Mouse (Mus musculus): Measurements from ENCODE around the gene Rhod. TPM values are rescaled to one million over a fixed set of nuclear protein-coding genes. Genes with fewer than 3 reads are reported as not detected.
A peak's percentile ranks its signal among the peaks of the same experiment; 100 is the strongest.

Rhod gene
- polyA plus RNA-seq, 1 experiment from 2014 or later, result 4.2 TPM

GRCm38 (mm10) chr19:4446661-4447420 is 7.6 kb upstream of the Rhod start:
- no peak overlapping the region for H3K4me3 ChIP-seq (replicated peaks)
- H3K27me3 ChIP-seq, result no peaks in the 10 kb centered on the region
- no peak overlapping the region for H3K4me2 ChIP-seq (replicated peaks)
- H3K36me3 ChIP-seq, result no peaks in the 10 kb centered on the region
- no peaks in the 10 kb centered on the region for H3K9me3 ChIP-seq
- WGBS, result 86% methylated on average over 8 of the region's 8 CpGs
- ATAC-seq, result no peak
- H3K9ac ChIP-seq (replicated peaks), result no peak overlapping the region
- no peak overlapping the region for H3K27ac ChIP-seq
- peaks cover 7% of the 10 kb centered on the region; the same call in 1 of the 2 replicates for H3K4me1 ChIP-seq (replicated peaks)

GRCm38 (mm10) chr19:4442408-4442807 is 3.2 kb upstream of the Rhod start:
- ATAC-seq, result no peak
- 8% methylated on average over 3 of the region's 3 CpGs for WGBS

GRCm38 (mm10) chr19:4441621-4442161 is 2.5 kb upstream of the Rhod start:
- Histone ChIP-seq H3K4me1 (replicated peaks) (peaks cover 26% of the 10 kb centered on the region), H3K9ac (replicated peaks) (no peak overlapping the region), H3K4me2 (replicated peaks) (no peak overlapping the region), H3K36me3 (no peaks in the 10 kb centered on the region), H3K27ac (no peak overlapping the region), H3K9me3 (no peaks in the 10 kb centered on the region), H3K4me3 (replicated peaks) (no peak overlapping the region), H3K27me3 (peaks cover 34% of the 10 kb centered on the region)
- 42% methylated on average over 10 of the region's 10 CpGs for WGBS
- no peak for ATAC-seq

More at GRCm38 (mm10) chr19:4442408-4442807, 3.2 kb upstream of the Rhod start:
- Histone ChIP-seq H3K9ac (replicated peaks) (no peak overlapping the region), H3K4me1 (replicated peaks) (peaks cover 26% of the 10 kb centered on the region), H3K27me3 (peaks cover 34% of the 10 kb centered on the region), H3K36me3 (no peaks in the 10 kb centered on the region), H3K4me2 (replicated peaks) (no peak overlapping the region), H3K9me3 (no peaks in the 10 kb centered on the region), H3K27ac (no peak overlapping the region), H3K4me3 (replicated peaks) (no peak overlapping the region)

- Histone ChIP-seq H3K27me3 (peaks cover 34% of the 10 kb centered on the region), H3K36me3 (no peaks in the 10 kb centered on the region), H3K9ac (replicated peaks) (no peak overlapping the region), H3K4me1 (replicated peaks) (peaks cover 26% of the 10 kb centered on the region), H3K4me3 (replicated peaks) (no peak overlapping the region), H3K27ac (no peak overlapping the region), H3K9me3 (no peaks in the 10 kb centered on the region), H3K4me2 (replicated peaks) (no peak overlapping the region)
- no peak for ATAC-seq
- WGBS, result 28% methylated on average over 6 of the region's 6 CpGs
Observed at GRCm38 (mm10) chr19:4441090-4441591, 1.9 kb upstream of the Rhod start.

GRCm38 (mm10) chr19:4440222-4440621 is 990 bp upstream of the Rhod start:
- H3K4me3 ChIP-seq (replicated peaks), result no peak overlapping the region
- peak overlapping the region; percentile 74; the same call in 1 of the 2 replicates for H3K4me2 ChIP-seq (replicated peaks)
- no peak overlapping the region for H3K27ac ChIP-seq
- H3K9me3 ChIP-seq, result no peaks in the 10 kb centered on the region
- peaks cover 34% of the 10 kb centered on the region for H3K27me3 ChIP-seq
- peaks cover 26% of the 10 kb centered on the region for H3K4me1 ChIP-seq (replicated peaks)
- no peaks in the 10 kb centered on the region for H3K36me3 ChIP-seq
- no peak overlapping the region for H3K9ac ChIP-seq (replicated peaks)
- ATAC-seq, result no peak
- WGBS, result 8% methylated on average over 8 of the region's 8 CpGs

- Histone ChIP-seq H3K9me3 (no peaks in the 10 kb centered on the region), H3K4me1 (replicated peaks) (peaks cover 26% of the 10 kb centered on the region), H3K4me3 (replicated peaks) (peak overlapping the region; percentile 44), H3K9ac (replicated peaks) (peak overlapping the region; percentile 64), H3K27ac (no peak overlapping the region), H3K4me2 (replicated peaks) (peak overlapping the region; percentile 74), H3K36me3 (no peaks in the 10 kb centered on the region), H3K27me3 (peaks cover 34% of the 10 kb centered on the region)
- 0 out of 2 replicates have a peak, but pooled peaks have one; percentile 10 for ATAC-seq
- 9% methylated on average over 8 of the region's 8 CpGs for WGBS
Observed at GRCm38 (mm10) chr19:4438791-4439160, 456 bp downstream of the Rhod start.

- H3K36me3 ChIP-seq, result no peaks in the 10 kb centered on the region
- H3K4me3 ChIP-seq (replicated peaks), result no peak overlapping the region
- no peaks in the 10 kb centered on the region for H3K9me3 ChIP-seq
- H3K27me3 ChIP-seq, result peaks cover 34% of the 10 kb centered on the region
- no peak for ATAC-seq
- no peak overlapping the region for H3K9ac ChIP-seq (replicated peaks)
- H3K4me1 ChIP-seq (replicated peaks), result peaks cover 26% of the 10 kb centered on the region
- H3K4me2 ChIP-seq (replicated peaks), result no peak overlapping the region
- WGBS, result 73% methylated on average over 6 of the region's 6 CpGs
- no peak overlapping the region for H3K27ac ChIP-seq
Observed at GRCm38 (mm10) chr19:4437886-4438285, 1.3 kb downstream of the Rhod start.

GRCm38 (mm10) chr19:4436254-4436653 is 3.0 kb downstream of the Rhod start:
- Histone ChIP-seq H3K4me1 (replicated peaks) (peaks cover 17% of the 10 kb centered on the region), H3K9ac (replicated peaks) (no peak overlapping the region), H3K36me3 (no peaks in the 10 kb centered on the region), H3K4me2 (replicated peaks) (no peak overlapping the region), H3K9me3 (no peaks in the 10 kb centered on the region), H3K27ac (no peak overlapping the region), H3K27me3 (peaks cover 34% of the 10 kb centered on the region), H3K4me3 (replicated peaks) (no peak overlapping the region)
- ATAC-seq, result no peak
- WGBS, result 93% methylated on average over 3 of the region's 3 CpGs

- no peak overlapping the region for H3K4me3 ChIP-seq (replicated peaks)
- 100% methylated on average over 1 of the region's 1 CpGs for WGBS
- H3K27ac ChIP-seq, result no peak overlapping the region
- H3K9ac ChIP-seq (replicated peaks), result no peak overlapping the region
- ATAC-seq, result no peak
- H3K4me1 ChIP-seq (replicated peaks), result peaks cover 14% of the 10 kb centered on the region
- no peaks in the 10 kb centered on the region for H3K36me3 ChIP-seq
- peaks cover 23% of the 10 kb centered on the region for H3K27me3 ChIP-seq
- no peak overlapping the region for H3K4me2 ChIP-seq (replicated peaks)
- no peaks in the 10 kb centered on the region for H3K9me3 ChIP-seq
Observed at GRCm38 (mm10) chr19:4434999-4435398, 4.2 kb downstream of the Rhod start.

GRCm38 (mm10) chr19:4433756-4434155 is 5.5 kb downstream of the Rhod start:
- Histone ChIP-seq H3K4me2 (replicated peaks) (no peak overlapping the region), H3K4me3 (replicated peaks) (no peak overlapping the region), H3K36me3 (no peaks in the 10 kb centered on the region), H3K9ac (replicated peaks) (no peak overlapping the region), H3K4me1 (replicated peaks) (peaks cover 1% of the 10 kb centered on the region; the same call in 1 of the 2 replicates), H3K27me3 (peaks cover 11% of the 10 kb centered on the region), H3K9me3 (no peaks in the 10 kb centered on the region), H3K27ac (no peak overlapping the region)
- ATAC-seq, result no peak
- 78% methylated on average over 1 of the region's 1 CpGs for WGBS

- Histone ChIP-seq H3K4me2 (replicated peaks) (no peak overlapping the region), H3K4me1 (replicated peaks) (no peaks in the 10 kb centered on the region), H3K27ac (no peak overlapping the region), H3K4me3 (replicated peaks) (no peak overlapping the region), H3K36me3 (no peaks in the 10 kb centered on the region), H3K27me3 (no peaks in the 10 kb centered on the region), H3K9ac (replicated peaks) (no peak overlapping the region), H3K9me3 (no peaks in the 10 kb centered on the region)
- 94% methylated on average over 4 of the region's 4 CpGs for WGBS
- ATAC-seq, result no peak
Observed at GRCm38 (mm10) chr19:4430091-4430620, 9.1 kb downstream of the Rhod start.

GRCm38 (mm10) chr19:4425610-4426366 is 13.4 kb downstream of the Rhod start:
- Histone ChIP-seq H3K4me1 (replicated peaks) (no peaks in the 10 kb centered on the region), H3K9ac (replicated peaks) (no peak overlapping the region), H3K4me3 (replicated peaks) (no peak overlapping the region), H3K36me3 (no peaks in the 10 kb centered on the region), H3K27me3 (no peaks in the 10 kb centered on the region), H3K4me2 (replicated peaks) (no peak overlapping the region), H3K9me3 (no peaks in the 10 kb centered on the region), H3K27ac (no peak overlapping the region)
- no peak for ATAC-seq
- WGBS, result 76% methylated on average over 19 of the region's 19 CpGs
